Mouse (Mus musculus): ENCODE results near the gene Nfasc.

Gene Nfasc

DNA sequence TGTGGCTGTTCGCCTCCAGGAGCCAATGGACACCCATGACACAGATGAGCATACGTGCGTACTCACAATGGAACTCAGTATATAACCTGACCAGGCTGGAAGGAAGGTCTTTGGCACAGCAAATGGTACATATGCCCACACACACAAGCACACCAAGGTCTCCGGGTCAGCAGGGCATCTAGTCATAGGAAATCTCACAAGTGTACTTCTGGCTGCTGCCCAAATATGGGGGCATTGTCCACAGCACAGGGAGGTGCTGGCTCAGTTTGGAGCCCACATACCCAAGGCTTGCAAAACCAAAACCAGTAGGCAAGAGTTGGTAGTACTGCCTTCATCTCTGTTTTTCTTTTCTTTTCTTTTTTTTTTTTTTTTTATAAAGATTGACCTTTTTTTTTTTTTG lies 206.1 kb downstream of the Nfasc start:
- DNase-seq = peak; percentile 34

DNA sequence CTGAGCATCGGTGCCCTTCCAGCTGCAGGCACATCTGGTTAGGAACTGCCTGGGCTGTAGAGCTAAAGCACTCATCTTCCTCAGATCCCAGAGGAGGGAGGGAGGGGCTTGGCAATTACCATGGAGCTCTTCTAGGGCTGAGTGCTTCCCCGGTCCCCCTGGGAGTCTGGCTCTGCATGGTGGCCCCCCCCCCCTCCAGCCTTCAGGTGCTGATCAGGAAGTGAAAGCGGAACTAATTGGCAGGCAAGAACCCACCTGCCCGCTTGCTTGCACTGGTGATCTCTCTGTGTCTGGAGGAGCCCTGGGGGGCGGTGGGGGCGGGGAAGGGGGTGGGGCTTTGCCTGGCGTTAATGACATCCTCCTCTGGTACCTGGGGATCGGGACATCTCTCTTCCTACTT lies 207.8 kb downstream of the Nfasc start:
- peak; percentile 15 for DNase-seq

- peak; percentile 28 for DNase-seq
Observed at GRCm38 (mm10) chr1:132532521-132532920, 209.1 kb downstream of the Nfasc start.

DNA sequence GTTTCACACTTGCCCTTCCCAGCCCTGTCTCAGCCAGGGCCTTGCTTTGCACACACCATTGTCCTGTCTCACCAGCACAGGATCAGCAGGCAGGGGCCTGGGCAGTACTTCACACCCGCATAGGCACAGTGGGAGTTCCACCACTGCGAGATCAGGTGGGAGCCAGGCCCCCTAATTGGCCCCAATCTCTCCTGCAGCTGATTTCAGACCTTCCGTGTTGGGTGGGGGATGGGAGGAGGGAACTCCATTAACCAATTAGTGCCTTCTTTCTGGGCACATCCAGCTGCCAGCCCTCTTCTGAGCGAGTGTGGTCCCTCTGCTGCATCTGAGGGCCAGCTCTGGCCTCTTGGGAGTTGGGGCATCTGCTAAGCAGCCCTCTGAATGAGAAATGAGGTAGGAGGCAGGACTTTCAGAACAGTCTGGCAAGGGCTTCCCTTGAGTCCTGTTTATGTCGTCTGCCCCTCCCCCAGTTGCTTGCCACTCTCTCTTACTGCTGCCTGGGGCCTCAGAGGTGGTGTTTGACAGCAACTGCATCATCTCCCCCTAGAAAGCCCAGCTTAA lies 210.9 kb downstream of the Nfasc start:
- no peak for DNase-seq

GRCm38 (mm10) chr1:132528647-132529334 lies 212.8 kb downstream of the Nfasc start:
- DNase-seq = peak; percentile 88

DNA sequence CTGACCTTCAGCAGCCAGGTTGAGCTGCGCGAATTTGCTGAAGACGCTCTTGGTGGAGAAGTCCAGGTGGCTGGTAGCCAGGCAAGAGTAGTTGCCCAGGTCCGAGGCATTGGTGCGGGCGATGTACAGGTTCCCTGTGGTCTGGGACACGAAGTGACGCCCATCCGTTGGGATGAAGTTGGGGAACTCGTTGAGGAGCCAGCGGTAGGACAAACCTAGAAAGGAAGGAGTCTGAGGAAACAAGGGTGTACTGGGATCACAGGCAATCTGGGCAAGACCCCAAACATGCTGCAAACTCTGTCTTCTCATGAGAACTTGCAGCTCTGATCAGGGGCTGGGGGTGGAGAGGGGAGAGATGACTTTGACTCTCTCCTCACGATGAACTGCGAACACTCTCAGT lies 213.5 kb downstream of the Nfasc start:
- no peak for DNase-seq

- peak; percentile 90 for DNase-seq
Observed at GRCm38 (mm10) chr1:132525832-132526231, 215.8 kb downstream of the Nfasc start.

DNA sequence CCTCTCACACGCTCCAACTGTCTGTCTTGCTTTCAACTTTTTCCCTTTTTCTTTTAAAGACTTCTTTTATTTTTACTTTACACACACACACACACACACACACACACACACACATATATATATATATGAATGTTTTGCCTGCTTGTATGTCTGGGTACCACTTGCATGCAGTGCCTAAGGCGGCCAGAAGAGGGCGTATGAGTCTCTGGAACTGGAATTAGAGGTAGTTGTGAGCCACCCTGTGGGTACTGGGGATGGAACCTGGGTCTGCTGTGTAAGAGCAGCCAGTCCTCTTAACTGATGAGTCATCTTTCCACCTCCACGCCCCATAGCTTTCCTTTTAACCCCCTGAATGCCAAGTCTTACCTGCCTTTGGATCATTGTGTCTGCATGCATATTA lies 217.7 kb downstream of the Nfasc start:
- no peak for DNase-seq

GRCm38 (mm10) chr1:132523048-132523447 lies 218.5 kb downstream of the Nfasc start:
- no peak for DNase-seq

GRCm38 (mm10) chr1:132520764-132521163 lies 220.8 kb downstream of the Nfasc start:
- DNase-seq = peak; percentile 44

GRCm38 (mm10) chr1:132519734-132520133 lies 221.9 kb downstream of the Nfasc start:
- no peak for DNase-seq

DNA sequence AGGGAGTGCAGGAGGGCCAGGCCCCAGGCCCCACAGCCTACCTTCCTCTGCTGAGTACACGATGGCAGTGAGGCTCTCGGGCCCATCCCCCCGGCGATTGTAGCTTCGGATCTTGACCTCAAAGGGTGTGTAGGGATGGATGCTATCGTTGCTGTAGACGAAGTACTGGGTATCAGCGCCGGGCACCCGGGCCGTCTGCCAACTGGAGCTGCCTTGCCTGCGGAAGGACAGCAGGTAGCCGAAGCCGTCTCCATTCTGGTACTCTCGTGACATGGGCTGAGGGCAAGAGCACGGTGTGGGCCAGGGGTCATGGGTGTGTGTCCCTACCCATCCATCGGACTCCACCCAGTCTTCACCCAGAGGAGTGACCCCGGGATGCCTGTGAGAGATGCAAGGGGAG lies 223.0 kb downstream of the Nfasc start:
- peak; percentile 74 for DNase-seq

DNA sequence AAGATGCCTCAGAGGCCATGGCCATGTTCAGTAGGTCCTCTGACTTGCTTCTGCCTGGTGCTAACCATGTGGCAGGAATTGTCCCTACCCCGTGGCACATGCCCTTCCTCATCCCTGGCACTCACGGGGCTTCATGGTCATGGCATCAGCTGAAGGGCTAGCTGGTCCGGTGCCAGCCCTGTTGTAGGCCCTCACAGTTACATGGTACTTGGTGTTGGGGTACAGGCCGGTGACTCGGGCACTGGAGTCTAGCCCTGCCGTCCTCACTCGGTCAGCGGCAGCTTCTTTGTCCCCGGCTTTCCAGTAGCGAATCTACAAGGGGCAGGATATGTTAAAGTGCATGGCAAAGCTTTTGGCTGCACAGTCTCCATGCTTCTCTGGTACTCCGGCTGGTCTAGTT lies 224.8 kb downstream of the Nfasc start:
- peak; percentile 25 for DNase-seq

DNA sequence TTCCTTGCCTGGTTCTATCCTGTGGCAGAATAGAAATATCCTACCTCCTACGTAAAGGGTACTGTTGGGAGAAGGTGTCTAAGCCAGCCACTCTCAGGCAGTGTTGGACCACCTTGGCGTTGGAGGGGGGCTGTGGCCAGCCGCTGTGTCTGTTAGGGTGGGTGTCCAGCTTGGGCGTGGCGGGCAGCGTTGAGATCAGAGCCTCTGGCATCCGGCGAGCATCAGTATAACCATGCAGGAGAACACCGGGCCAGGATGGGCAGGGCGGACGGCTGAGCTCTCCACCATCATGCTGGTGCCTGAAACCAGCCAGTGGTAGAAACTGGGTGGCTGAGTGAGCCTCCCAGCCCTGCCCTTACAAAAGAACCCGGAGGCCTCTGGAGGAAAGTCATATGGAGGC lies 226.3 kb downstream of the Nfasc start:
- DNase-seq = no peak

All from cerebellum, adult 8-10 months (tissue).